Mouse (Mus musculus) stomach, postnatal 0 days (tissue): ENCODE data around the gene Cdkn2a. TPM values are rescaled to one million over a fixed set of nuclear protein-coding genes. Genes with fewer than 3 reads are reported as not detected.

ENCODE experiments used
- ATAC-seq: fragments of 200-750 bp; cut with Nextera tagmentation; 2 replicates; pipeline ENCODE4 v1.8.0; 2017; ENCODE audit not compliant: low FRiP score, low TSS enrichment
- DNase-seq: peaks from one replicate; pipeline ENCODE4 v3.0.0-alpha.2; 2016; ENCODE audit warnings: low spot score
- H3K27ac ChIP-seq: fragments of 300-500 bp; sonication (generic); replicated peaks from 2 replicates; pipeline ENCODE4 v1.5.1; 2014; ENCODE audit warnings: mild to moderate bottlenecking, control low read depth
- H3K27me3 ChIP-seq: fragments of 300-500 bp; sonication (generic); 2 replicates; pipeline ENCODE4 v1.6.1; 2014; ENCODE audit warnings: low read length; ENCODE audit not compliant: control insufficient read depth, insufficient read depth
- H3K36me3 ChIP-seq: fragments of 300-500 bp; sonication (generic); 2 replicates; pipeline ENCODE4 v1.6.1; 2014; ENCODE audit warnings: low read length, mixed read lengths; ENCODE audit not compliant: control insufficient read depth, insufficient read depth
- H3K4me1 ChIP-seq: fragments of 300-500 bp; sonication (generic); replicated peaks from 2 replicates; pipeline ENCODE4 v1.6.1; 2014; ENCODE audit warnings: antibody characterized with exemption; ENCODE audit not compliant: control insufficient read depth, insufficient read depth
- H3K4me2 ChIP-seq: fragments of 300-500 bp; sonication (generic); replicated peaks from 2 replicates; pipeline ENCODE4 v1.6.1; 2014; ENCODE audit warnings: low read depth, mild to moderate bottlenecking, control low read depth, moderate library complexity
- H3K4me3 ChIP-seq: fragments of 300-500 bp; sonication (generic); 2 replicates; pipeline ENCODE4 v1.5.1; 2014; ENCODE audit warnings: low read depth, low read length, control low read depth
- H3K9ac ChIP-seq: fragments of 300-500 bp; sonication (generic); 2 replicates; pipeline ENCODE4 v1.6.1; 2014; ENCODE audit warnings: mild to moderate bottlenecking, low read length, control low read depth, mixed read lengths
- H3K9me3 ChIP-seq: fragments of 300-500 bp; sonication (generic); 2 replicates; pipeline ENCODE4 v1.6.1; 2016; ENCODE audit warnings: low read length; ENCODE audit not compliant: control insufficient read depth
- CTCF ChIP-seq: IDR thresholded peaks from 2 replicates; pipeline ENCODE4 v1.5.1; 2016; ENCODE audit warnings: antibody characterized with exemption, low read depth, mild to moderate bottlenecking, moderate library complexity
- EP300 ChIP-seq: optimal IDR thresholded peaks from 2 replicates; pipeline ENCODE3; 2016; ENCODE audit warnings: antibody characterized with exemption
- WGBS: fragments of 180-500 bp; shearing (Covaris S2); extraction: QIAGEN DNeasy Blood & Tissue Kit; methylation state at CpG from one replicate; pipeline ENCODE4 v1.1.7; 2014; 5-methylcytosine and 5-hydroxymethylcytosine counted together
- polyA plus RNA-seq: library from polyadenylated mRNA; unstranded; fragments of >200 nt; fragmentation: Nextera tagmentation; extraction: Ambion mirVana; gene quantifications from 2 replicates; pipeline ENCODE4 v1.2.1, GENCODE M21; 2015

The Cdkn2a gene
- polyA plus RNA-seq, result 0.11 TPM in 1 of 2 replicates, not detected in the other

GRCm38 (mm10) chr4:89294486-89295440 is at the start of gene Cdkn2a:
Gene Cdkn2a (minus strand): TSS chr4:89294653.
- H3K4me3 ChIP-seq, result peak within 1 kb of the TSS; percentile 68
- no peaks in the 10 kb centered on the region for H3K9me3 ChIP-seq
- H3K36me3 ChIP-seq, result no peaks in the 10 kb centered on the region
- H3K4me1 ChIP-seq, result no peaks in the 10 kb centered on the region
- ATAC-seq, result peak; percentile 87
- DNase-seq, result peak; percentile 55
- peak within 1 kb of the TSS; percentile 93 for H3K4me2 ChIP-seq
- WGBS, result under 1% methylated on average over 105 of the region's 117 CpGs
- H3K9ac ChIP-seq, result peak within 1 kb of the TSS; percentile 57
- no peak within 1 kb of the TSS for H3K27ac ChIP-seq
- TF ChIP-seq EP300, result no peak
- TF ChIP-seq CTCF, result peak; percentile 47
- H3K27me3 ChIP-seq, result peaks cover 20% of the 10 kb centered on the region; the same call in 1 of the 2 replicates

GRCm38 (mm10) chr4:89313461-89313860 is 19.0 kb upstream of the Cdkn2a start:
- no peak for ATAC-seq
- H3K36me3 ChIP-seq, result no peaks in the 10 kb centered on the region
- TF ChIP-seq EP300, result no peak
- TF ChIP-seq CTCF, result no peak
- H3K9me3 ChIP-seq, result no peaks in the 10 kb centered on the region
- H3K27me3 ChIP-seq, result peaks cover 7% of the 10 kb centered on the region; the same call in 1 of the 2 replicates
- H3K27ac ChIP-seq, result no peak overlapping the region
- H3K9ac ChIP-seq, result no peak overlapping the region
- DNase-seq, result no peak
- no peaks in the 10 kb centered on the region for H3K4me1 ChIP-seq
- WGBS, result 11% methylated on average over 13 of the region's 13 CpGs
- H3K4me3 ChIP-seq, result no peak overlapping the region
- no peak overlapping the region for H3K4me2 ChIP-seq

GRCm38 (mm10) chr4:89310491-89311254 is 16.2 kb upstream of the Cdkn2a start, which contains the start of gene Cdkn2b:
Gene Cdkn2b (minus strand): TSS chr4:89311039.
- Histone ChIP-seq H3K36me3 (no peaks in the 10 kb centered on the region), H3K4me1 (no peaks in the 10 kb centered on the region), H3K27me3 (peaks cover 16% of the 10 kb centered on the region), H3K4me3 (peak within 1 kb of the TSS; percentile 60), H3K4me2 (peak within 1 kb of the TSS; percentile 97), H3K9me3 (no peaks in the 10 kb centered on the region), H3K9ac (peak within 1 kb of the TSS; percentile 59), H3K27ac (peak within 1 kb of the TSS; percentile 79)
- TF ChIP-seq EP300, result no peak
- TF ChIP-seq CTCF, result peak; percentile 87
- peak; percentile 92 for DNase-seq
- ATAC-seq, result peak; percentile 95
- WGBS, result under 1% methylated on average over 59 of the region's 61 CpGs

GRCm38 (mm10) chr4:89309996-89310395 is 15.5 kb upstream of the Cdkn2a start:
- Histone ChIP-seq H3K27ac (no peak overlapping the region), H3K4me1 (no peaks in the 10 kb centered on the region), H3K9ac (no peak overlapping the region), H3K4me2 (peak overlapping the region; percentile 97), H3K36me3 (no peaks in the 10 kb centered on the region), H3K27me3 (peaks cover 16% of the 10 kb centered on the region), H3K9me3 (no peaks in the 10 kb centered on the region), H3K4me3 (peak overlapping the region; percentile 60)
- TF ChIP-seq CTCF (no peak), EP300 (no peak)
- ATAC-seq (no peak), DNase-seq (no peak)
- WGBS, result 7% methylated on average over 11 of the region's 11 CpGs

- Histone ChIP-seq H3K4me3 (no peak overlapping the region), H3K36me3 (no peaks in the 10 kb centered on the region), H3K4me2 (no peak overlapping the region), H3K4me1 (no peaks in the 10 kb centered on the region), H3K9me3 (no peaks in the 10 kb centered on the region), H3K9ac (no peak overlapping the region), H3K27ac (no peak overlapping the region), H3K27me3 (peaks cover 21% of the 10 kb centered on the region)
- DNase-seq (no peak), ATAC-seq (no peak)
- 34% methylated on average over 3 of the region's 3 CpGs for WGBS
- no peak for TF ChIP-seq EP300
- no peak for TF ChIP-seq CTCF
Observed at GRCm38 (mm10) chr4:89308001-89308400, 13.5 kb upstream of the Cdkn2a start.
